Mouse (Mus musculus): ENCODE measurements at regions not wholly inside any gene's neighbourhood (a gene's known extent, or its start where the extent isn't known, plus 50 kb on each side); places are given as distances from the start of the nearest gene placed in this dataset.

- DNase-seq (ENCODE audit: low spot score in 2 of 2) = no peak
These were observed 167.0 kb upstream of the Slc22a22 start for GRCm38 (mm10) chr15:57644331-57644953.

GRCm38 (mm10) chr15:57639115-57639514, 161.7 kb upstream of the Slc22a22 start:
- peak in 1 of 2 experiments; percentile 14 for DNase-seq (ENCODE audit: low spot score in 2 of 2)

- DNase-seq (ENCODE audit: low spot score in 2 of 2) = peak; percentile 43 to 66
These were observed 155.6 kb upstream of the Slc22a22 start for GRCm38 (mm10) chr15:57633067-57633466.

GRCm38 (mm10) chr15:57632537-57632936, 155.1 kb upstream of the Slc22a22 start:
- no peak for DNase-seq (ENCODE audit: low spot score in 2 of 2)

- no peak for DNase-seq (ENCODE audit: low spot score in 2 of 2)
These were observed 141.0 kb upstream of the Slc22a22 start for GRCm38 (mm10) chr15:57618466-57618865.

- DNase-seq (ENCODE audit: low spot score in 2 of 2) = no peak
These were observed 139.5 kb upstream of the Slc22a22 start for GRCm38 (mm10) chr15:57616880-57617391.

GRCm38 (mm10) chr15:57610006-57610405, 132.6 kb upstream of the Slc22a22 start:
- no peak for DNase-seq (ENCODE audit: low spot score in 2 of 2)

- DNase-seq (ENCODE audit: low spot score in 2 of 2) = no peak
These were observed 131.1 kb upstream of the Slc22a22 start for GRCm38 (mm10) chr15:57608519-57608918.

GRCm38 (mm10) chr15:57600562-57600961, 123.1 kb upstream of the Slc22a22 start:
- peak; percentile 46 to 50 for DNase-seq (ENCODE audit: low spot score in 2 of 2)

GRCm38 (mm10) chr15:57593326-57594004, 116.0 kb upstream of the Slc22a22 start:
- no peak for DNase-seq (ENCODE audit: low spot score in 2 of 2)

- DNase-seq (ENCODE audit: low spot score in 2 of 2) = peak; percentile 6 to 7
These were observed 113.3 kb upstream of the Slc22a22 start for GRCm38 (mm10) chr15:57590597-57591219.

GRCm38 (mm10) chr15:57589404-57590377, 112.3 kb upstream of the Slc22a22 start:
- DNase-seq (ENCODE audit: low spot score in 2 of 2) = peak; percentile 6 to 13

GRCm38 (mm10) chr15:57585411-57585810, 108.0 kb upstream of the Slc22a22 start:
- no peak for DNase-seq (ENCODE audit: low spot score in 2 of 2)

GRCm38 (mm10) chr15:57584498-57584897, 107.1 kb upstream of the Slc22a22 start:
- no peak for DNase-seq (ENCODE audit: low spot score in 2 of 2)

- DNase-seq (ENCODE audit: low spot score in 2 of 2) = no peak
These were observed 103.8 kb upstream of the Slc22a22 start for GRCm38 (mm10) chr15:57581266-57581665.

- no peak for DNase-seq (ENCODE audit: low spot score in 2 of 2)
These were observed 101.4 kb upstream of the Slc22a22 start for GRCm38 (mm10) chr15:57578794-57579193.

- no peak for DNase-seq (ENCODE audit: low spot score in 2 of 2)
These were observed 96.7 kb upstream of the Slc22a22 start for GRCm38 (mm10) chr15:57574080-57574618.

- no peak for DNase-seq (ENCODE audit: low spot score in 2 of 2)
These were observed 95.0 kb upstream of the Slc22a22 start for GRCm38 (mm10) chr15:57572460-57572859.

GRCm38 (mm10) chr15:57568006-57568630, 90.7 kb upstream of the Slc22a22 start:
- DNase-seq (ENCODE audit: low spot score in 2 of 2) = no peak

- DNase-seq (ENCODE audit: low spot score in 2 of 2) = no peak
These were observed 69.7 kb upstream of the Slc22a22 start for GRCm38 (mm10) chr15:57547154-57547553.

- DNase-seq (ENCODE audit: low spot score in 2 of 2) = no peak
These were observed 67.7 kb upstream of the Slc22a22 start for GRCm38 (mm10) chr15:57545141-57545540.
